Mouse (Mus musculus): ENCODE measurements around the gene Upk1a.

The Upk1a gene

GRCm38 (mm10) chr7:30591605-30591951 lies 21.1 kb downstream of the Upk1a start:
- TF ChIP-seq GATA4 (IDR thresholded peaks at IDR 0.05; ENCODE audit: insufficient replicate concordance, low read length), result no peak

- no peak for TF ChIP-seq GATA4 (IDR thresholded peaks at IDR 0.05; ENCODE audit: insufficient replicate concordance, low read length)
Observed at GRCm38 (mm10) chr7:30590927-30591604, 21.6 kb downstream of the Upk1a start.

GRCm38 (mm10) chr7:30589435-30590301 lies 23.0 kb downstream of the Upk1a start:
- TF ChIP-seq GATA4 (IDR thresholded peaks at IDR 0.05; ENCODE audit: insufficient replicate concordance, low read length), result no peak

GRCm38 (mm10) chr7:30588676-30589434 lies 23.8 kb downstream of the Upk1a start, which contains the start of gene Kmt2b:
TSS of gene Kmt2b (minus strand) at chr7:30588726.
- no peak for TF ChIP-seq GATA4 (IDR thresholded peaks at IDR 0.05; ENCODE audit: insufficient replicate concordance, low read length)

- TF ChIP-seq GATA4 (IDR thresholded peaks at IDR 0.05; ENCODE audit: insufficient replicate concordance, low read length), result no peak
Observed at GRCm38 (mm10) chr7:30587842-30588667, 24.6 kb downstream of the Upk1a start.

GRCm38 (mm10) chr7:30586455-30587020 lies 26.1 kb downstream of the Upk1a start:
- no peak for TF ChIP-seq GATA4 (IDR thresholded peaks at IDR 0.05; ENCODE audit: insufficient replicate concordance, low read length)

- no peak for TF ChIP-seq GATA4 (IDR thresholded peaks at IDR 0.05; ENCODE audit: insufficient replicate concordance, low read length)
Observed at GRCm38 (mm10) chr7:30585170-30585569, 27.5 kb downstream of the Upk1a start.

GRCm38 (mm10) chr7:30584339-30584738 lies 28.3 kb downstream of the Upk1a start:
- TF ChIP-seq GATA4 (IDR thresholded peaks at IDR 0.05; ENCODE audit: insufficient replicate concordance, low read length), result no peak

- TF ChIP-seq GATA4 (IDR thresholded peaks at IDR 0.05; ENCODE audit: insufficient replicate concordance, low read length), result no peak
Observed at GRCm38 (mm10) chr7:30581547-30581946, 31.1 kb downstream of the Upk1a start.

- TF ChIP-seq GATA4 (IDR thresholded peaks at IDR 0.05; ENCODE audit: insufficient replicate concordance, low read length), result no peak
Observed at GRCm38 (mm10) chr7:30579950-30580349, 32.7 kb downstream of the Upk1a start.

GRCm38 (mm10) chr7:30572969-30573368 lies 39.7 kb downstream of the Upk1a start:
- TF ChIP-seq GATA4 (IDR thresholded peaks at IDR 0.05; ENCODE audit: insufficient replicate concordance, low read length), result no peak

- TF ChIP-seq GATA4 (IDR thresholded peaks at IDR 0.05; ENCODE audit: insufficient replicate concordance, low read length), result no peak
Observed at GRCm38 (mm10) chr7:30572389-30572788, 40.3 kb downstream of the Upk1a start.

- no peak for TF ChIP-seq GATA4 (IDR thresholded peaks at IDR 0.05; ENCODE audit: insufficient replicate concordance, low read length)
Observed at GRCm38 (mm10) chr7:30567555-30567954, 45.1 kb downstream of the Upk1a start.

GRCm38 (mm10) chr7:30566033-30566432 lies 46.6 kb downstream of the Upk1a start:
- no peak for TF ChIP-seq GATA4 (IDR thresholded peaks at IDR 0.05; ENCODE audit: insufficient replicate concordance, low read length)

Data from liver, adult (tissue).